Mouse (Mus musculus) lung, postnatal 0 days (tissue): ENCODE results near the gene Hoxa5. TPM values are rescaled to one million over a fixed set of nuclear protein-coding genes. Genes with fewer than 3 reads are reported as not detected.
A peak's percentile ranks its signal among the peaks of the same experiment; 100 is the strongest.

Source experiments
- ATAC-seq: fragments of 200-750 bp; cut with Nextera tagmentation; 2 replicates; pipeline ENCODE4 v1.8.0; 2017; ENCODE audit warnings: moderate library complexity
- DNase-seq: peaks from one replicate; pipeline ENCODE4 v3.0.0-alpha.2; 2016; ENCODE audit warnings: low spot score
- H3K27ac ChIP-seq: fragments of 300-500 bp; sonication (generic); 2 replicates; pipeline ENCODE4 v1.5.1; 2014; ENCODE audit warnings: antibody characterized with exemption, mild to moderate bottlenecking, low read length, mixed read lengths
- H3K27me3 ChIP-seq: fragments of 300-500 bp; sonication (generic); replicated peaks from 2 replicates; pipeline ENCODE4 v1.6.1; 2014; ENCODE audit warnings: low read length, mixed read lengths; ENCODE audit not compliant: insufficient read depth
- H3K36me3 ChIP-seq: fragments of 300-500 bp; sonication (generic); 2 replicates; pipeline ENCODE4 v1.6.1; 2014; ENCODE audit warnings: low read length, mixed read lengths; ENCODE audit not compliant: insufficient read depth
- H3K4me1 ChIP-seq: fragments of 300-500 bp; sonication (generic); 2 replicates; pipeline ENCODE4 v1.6.1; 2014; ENCODE audit warnings: antibody characterized with exemption, low read depth, low read length, mixed read lengths; ENCODE audit not compliant: insufficient read depth
- H3K4me2 ChIP-seq: fragments of 300-500 bp; sonication (generic); replicated peaks from 2 replicates; pipeline ENCODE4 v1.6.1; 2014; ENCODE audit warnings: low read depth, mild to moderate bottlenecking, low read length, moderate library complexity, mixed read lengths
- H3K4me3 ChIP-seq: fragments of 300-500 bp; sonication (generic); 2 replicates; pipeline ENCODE4 v1.5.1; 2014; ENCODE audit warnings: low read depth, low read length
- H3K9ac ChIP-seq: fragments of 300-500 bp; sonication (generic); replicated peaks from 2 replicates; pipeline ENCODE4 v1.6.1; 2014; ENCODE audit warnings: low read depth, mild to moderate bottlenecking
- H3K9me3 ChIP-seq: fragments of 300-500 bp; sonication (generic); 2 replicates; pipeline ENCODE4 v1.6.1; 2016; ENCODE audit warnings: low read length, mixed read lengths
- CTCF ChIP-seq: IDR thresholded peaks from 2 replicates; pipeline ENCODE4 v1.5.1; 2016; ENCODE audit warnings: antibody characterized with exemption, mild to moderate bottlenecking
- EP300 ChIP-seq: IDR thresholded peaks from 2 replicates; pipeline ENCODE4 v1.6.1; 2016; ENCODE audit warnings: antibody characterized with exemption, mild to moderate bottlenecking, control low read depth
- WGBS: fragments of 180-500 bp; shearing (Covaris S2); extraction: QIAGEN DNeasy Blood & Tissue Kit; methylation state at CpG from one replicate; pipeline ENCODE4 v1.1.7; 2014; 5-methylcytosine and 5-hydroxymethylcytosine counted together
- polyA plus RNA-seq: library from polyadenylated mRNA; unstranded; fragments of >200 nt; fragmentation: Nextera tagmentation; extraction: Ambion mirVana; gene quantifications from 2 replicates; pipeline ENCODE4 v1.2.1, GENCODE M21; 2015

Gene Hoxa5
- polyA plus RNA-seq, 1 experiment from 2014 or later, result 40.3 TPM

DNA sequence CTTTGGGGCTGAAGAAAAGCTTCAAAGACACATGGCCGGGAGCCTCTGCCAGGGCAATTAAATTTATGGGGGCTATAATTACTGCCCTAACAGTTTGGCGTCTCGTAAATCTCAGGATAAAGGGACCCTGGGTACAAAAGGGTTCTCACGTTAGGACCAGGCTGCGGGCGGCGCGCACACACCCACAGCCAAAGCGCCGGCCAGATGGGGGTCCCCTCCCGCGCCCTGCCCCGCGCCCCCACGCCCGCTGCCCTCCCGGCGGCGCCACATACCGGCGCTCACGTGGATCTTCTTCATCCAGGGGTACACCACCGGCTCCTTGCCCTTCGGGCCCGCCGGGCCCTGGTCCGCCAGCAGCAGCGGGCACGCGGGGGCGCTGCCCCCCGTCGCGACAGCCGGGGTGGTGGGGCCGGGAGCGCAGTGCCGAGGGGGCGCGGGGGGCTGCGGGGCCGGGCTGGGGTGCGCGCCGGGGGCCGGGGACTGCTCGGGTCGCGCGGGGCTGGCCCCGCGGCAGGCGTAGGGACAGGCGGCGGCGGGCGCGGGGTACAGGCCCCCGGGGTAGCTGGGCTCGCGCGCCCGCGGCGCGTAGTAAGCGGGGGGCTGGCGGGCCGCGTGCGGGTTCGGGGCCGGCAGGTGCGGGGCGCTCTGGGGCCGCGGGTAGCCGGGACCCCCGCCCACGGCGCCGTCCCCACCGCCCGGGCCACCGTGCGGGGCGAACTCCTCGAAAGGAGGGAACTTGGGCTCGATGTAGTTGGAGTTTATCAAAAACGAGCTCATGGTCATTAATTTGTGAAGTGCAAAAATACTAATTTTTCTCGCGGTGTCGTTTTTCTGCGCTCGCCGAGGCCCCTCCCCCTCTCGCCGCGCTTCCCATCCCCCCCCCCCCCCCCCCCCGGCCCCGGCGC is 13.2 kb downstream of the Hoxa5 start, which contains the start of gene Hoxa4:
Gene Hoxa4, minus strand, starts transcription at position 848 of the 905 bp plus-strand sequence.
- Histone ChIP-seq H3K27me3 (0 out of 2 replicates have a peak, but pooled peaks cover 13% of the 10 kb centered on the region), H3K9me3 (no peaks in the 10 kb centered on the region), H3K4me2 (peak within 1 kb of the TSS; percentile 90), H3K4me1 (peaks cover 3% of the 10 kb centered on the region; the same call in 1 of the 2 replicates), H3K27ac (peak within 1 kb of the TSS; percentile 93), H3K9ac (peak within 1 kb of the TSS; percentile 79), H3K4me3 (peak within 1 kb of the TSS; percentile 62), H3K36me3 (no peaks in the 10 kb centered on the region)
- no peak for TF ChIP-seq EP300
- TF ChIP-seq CTCF, result no peak; the same call in 1 of the 2 replicates
- ATAC-seq (0 out of 2 replicates have a peak, but pooled peaks have one; percentile 15), DNase-seq (no peak)
- under 1% methylated on average over 52 of the region's 102 CpGs for WGBS

DNA sequence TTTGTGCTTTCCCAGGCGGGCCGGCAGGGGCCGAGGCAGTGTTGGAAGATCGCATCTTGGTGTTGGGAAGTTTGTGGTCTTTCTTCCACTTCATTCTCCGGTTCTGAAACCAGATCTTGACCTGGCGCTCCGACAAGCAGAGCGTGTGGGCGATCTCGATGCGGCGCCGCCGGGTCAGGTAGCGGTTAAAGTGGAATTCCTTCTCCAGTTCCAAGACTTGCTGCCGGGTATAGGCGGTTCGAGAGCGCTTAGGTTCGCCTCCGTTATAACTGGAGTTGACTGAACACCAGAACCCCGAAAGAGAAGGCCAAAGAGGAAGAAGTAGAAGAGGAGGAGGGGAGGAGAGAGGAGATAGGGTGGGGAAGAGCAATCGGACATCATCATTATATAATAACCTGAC is 14.0 kb downstream of the Hoxa5 start:
- ATAC-seq (no peak), DNase-seq (peak; percentile 75)
- Histone ChIP-seq H3K9me3 (no peaks in the 10 kb centered on the region), H3K4me2 (peak overlapping the region; percentile 90), H3K4me3 (peak overlapping the region; percentile 62), H3K36me3 (no peaks in the 10 kb centered on the region), H3K27me3 (0 out of 2 replicates have a peak, but pooled peaks cover 13% of the 10 kb centered on the region), H3K9ac (peak overlapping the region; percentile 79), H3K27ac (peak overlapping the region; percentile 93), H3K4me1 (peaks cover 3% of the 10 kb centered on the region; the same call in 1 of the 2 replicates)
- no peak for TF ChIP-seq EP300
- TF ChIP-seq CTCF, result 0 out of 2 replicates have a peak, but pooled peaks have one; percentile 17
- WGBS, result 3% methylated on average over 23 of the region's 23 CpGs

DNA sequence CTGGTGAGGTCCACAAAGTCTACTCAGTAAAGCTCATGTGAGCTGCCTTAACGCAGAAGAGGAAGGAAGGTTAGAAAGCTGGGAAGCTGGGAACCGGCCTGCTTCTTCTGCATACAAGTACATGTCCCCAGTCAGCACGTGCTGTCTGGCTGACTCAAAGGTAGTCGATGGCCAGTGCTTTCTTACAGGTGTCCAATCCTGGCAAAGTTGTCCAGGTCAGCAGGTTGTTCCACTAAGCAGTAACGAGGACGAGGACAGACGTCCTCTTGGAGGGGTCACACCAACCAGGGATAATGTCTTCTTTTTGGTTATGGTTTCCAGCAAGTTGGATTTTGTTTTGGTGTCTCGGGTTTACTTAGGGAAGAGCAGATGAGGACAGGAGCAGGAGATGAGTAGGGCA is 14.5 kb downstream of the Hoxa5 start:
- Histone ChIP-seq H3K4me1 (peaks cover 3% of the 10 kb centered on the region; the same call in 1 of the 2 replicates), H3K9me3 (no peaks in the 10 kb centered on the region), H3K36me3 (no peaks in the 10 kb centered on the region), H3K9ac (0 out of 2 replicates have a peak overlapping the region, but pooled peaks have one; percentile 79), H3K27me3 (0 out of 2 replicates have a peak, but pooled peaks cover 13% of the 10 kb centered on the region), H3K27ac (peak overlapping the region; percentile 93), H3K4me2 (peak overlapping the region; percentile 90), H3K4me3 (peak overlapping the region; percentile 62; the same call in 1 of the 2 replicates)
- no peak for ATAC-seq
- no peak for DNase-seq
- TF ChIP-seq EP300 (no peak), CTCF (no peak)
- 15% methylated on average over 8 of the region's 8 CpGs for WGBS

DNA sequence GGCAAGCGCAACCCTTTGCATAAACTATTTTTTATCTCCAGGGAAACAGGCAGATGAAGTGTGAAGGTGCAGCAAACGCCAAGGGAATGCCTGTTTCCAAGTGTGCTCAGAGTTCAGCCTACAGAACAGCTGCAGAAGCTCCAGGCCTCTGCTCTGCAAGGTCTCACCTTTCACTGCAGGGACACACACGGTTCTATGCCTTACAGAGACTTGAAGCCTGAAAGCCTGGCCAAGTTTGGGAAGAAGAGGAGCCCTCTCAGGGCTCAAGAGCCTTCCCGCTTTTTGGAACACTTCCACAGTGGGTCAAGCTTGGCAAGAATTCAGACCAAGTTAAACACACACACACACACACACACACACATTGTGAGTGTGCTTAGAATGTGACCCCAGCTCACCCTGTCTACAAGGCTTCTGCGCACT is 15.2 kb downstream of the Hoxa5 start:
- H3K9me3 ChIP-seq, result no peaks in the 10 kb centered on the region
- H3K27me3 ChIP-seq, result peaks cover 14% of the 10 kb centered on the region; the same call in 1 of the 2 replicates
- DNase-seq (peak; percentile 92), ATAC-seq (peak; percentile 79)
- no peak overlapping the region for H3K9ac ChIP-seq
- H3K4me3 ChIP-seq, result no peak overlapping the region
- H3K4me2 ChIP-seq, result no peak overlapping the region
- H3K27ac ChIP-seq, result peak overlapping the region; percentile 93
- H3K36me3 ChIP-seq, result no peaks in the 10 kb centered on the region
- peak; percentile 23; the same call in 1 of the 2 replicates for TF ChIP-seq EP300
- no peak for TF ChIP-seq CTCF
- WGBS, result 11% methylated on average over 5 of the region's 5 CpGs
- H3K4me1 ChIP-seq, result peaks cover 9% of the 10 kb centered on the region; the same call in 1 of the 2 replicates

DNA sequence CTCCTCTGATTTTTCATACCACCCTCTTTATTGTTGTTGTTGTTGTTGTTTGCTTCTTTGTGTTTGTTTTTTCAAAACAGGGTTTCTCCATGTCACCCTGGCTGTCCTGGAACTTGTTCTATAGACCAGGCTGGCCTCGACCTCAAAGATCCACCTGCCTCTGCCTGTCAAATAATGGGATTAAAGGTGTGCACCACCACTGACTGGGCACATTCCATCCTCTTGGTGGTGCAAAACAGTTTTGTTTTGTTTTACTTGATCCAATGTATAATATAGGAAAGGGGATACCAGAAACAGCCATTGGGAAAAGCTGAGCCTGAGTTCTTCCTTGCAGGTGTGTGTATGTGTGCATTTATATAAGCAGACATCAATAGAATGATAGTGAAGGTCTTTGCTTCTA is 17.9 kb downstream of the Hoxa5 start:
- peaks cover 19% of the 10 kb centered on the region for H3K27me3 ChIP-seq
- no peak for DNase-seq

DNA sequence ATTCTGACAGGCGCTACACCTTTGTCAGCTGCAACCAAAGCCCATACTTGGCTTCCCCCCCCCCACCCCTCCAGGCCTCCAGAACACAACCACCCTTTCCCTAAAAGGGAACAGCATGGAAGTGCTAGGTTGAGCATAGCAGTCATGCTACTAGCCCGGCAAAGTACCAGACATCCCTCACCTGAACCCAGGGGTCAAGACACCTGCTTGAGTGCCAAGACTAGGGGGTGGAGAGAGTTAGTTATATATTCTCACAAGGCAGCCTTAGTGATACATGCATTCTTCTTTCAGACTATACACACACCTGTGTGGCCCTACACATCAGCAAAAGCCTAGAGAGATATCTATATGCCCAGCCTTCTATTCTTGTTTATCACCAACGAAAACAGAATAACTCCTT is 18.6 kb downstream of the Hoxa5 start:
- ATAC-seq, result no peak
- Histone ChIP-seq H3K36me3 (no peaks in the 10 kb centered on the region), H3K9ac (no peak overlapping the region), H3K4me3 (no peak overlapping the region), H3K9me3 (no peaks in the 10 kb centered on the region), H3K4me1 (peaks cover 9% of the 10 kb centered on the region; the same call in 1 of the 2 replicates), H3K27me3 (peaks cover 20% of the 10 kb centered on the region), H3K27ac (no peak overlapping the region), H3K4me2 (peak overlapping the region; percentile 29; the same call in 1 of the 2 replicates)
- DNase-seq, result no peak
- TF ChIP-seq EP300 (no peak), CTCF (no peak)
- 36% methylated on average over 3 of the region's 3 CpGs for WGBS

More for the DNA sequence above, 17.9 kb downstream of the Hoxa5 start:
- no peak for ATAC-seq
- no peaks in the 10 kb centered on the region for H3K36me3 ChIP-seq
- TF ChIP-seq EP300, result no peak
- peak; percentile 36 for TF ChIP-seq CTCF
- no peak overlapping the region for H3K27ac ChIP-seq
- WGBS, result 69% methylated on average over 1 of the region's 1 CpGs
- no peak overlapping the region for H3K9ac ChIP-seq
- H3K4me1 ChIP-seq, result peaks cover 9% of the 10 kb centered on the region; the same call in 1 of the 2 replicates
- no peaks in the 10 kb centered on the region for H3K9me3 ChIP-seq
- no peak overlapping the region for H3K4me3 ChIP-seq
- H3K4me2 ChIP-seq, result no peak overlapping the region
